Mouse (Mus musculus) neural tube, embryonic 12.5 days (tissue): Measurements from ENCODE around the gene Stx5a. TPM values are rescaled to one million over a fixed set of nuclear protein-coding genes. Genes with fewer than 3 reads are reported as not detected.
A peak's percentile ranks its signal among the peaks of the same experiment; 100 is the strongest.

ENCODE experiments used
- ATAC-seq: fragments of 200-750 bp; cut with Nextera tagmentation; 2 replicates; pipeline ENCODE4 v1.8.0; 2017; ENCODE audit warnings: low read depth, mild to moderate bottlenecking, moderate TSS enrichment, moderate library complexity; ENCODE audit not compliant: low FRiP score
- H3K27ac ChIP-seq: fragments of 300-500 bp; sonication (generic); 2 replicates; pipeline ENCODE4 v1.5.1; 2016
- H3K27me3 ChIP-seq: fragments of 300-500 bp; sonication (generic); replicated peaks from 2 replicates; pipeline ENCODE4 v1.6.1; 2016; ENCODE audit warnings: mild to moderate bottlenecking
- H3K36me3 ChIP-seq: fragments of 300-500 bp; sonication (generic); 2 replicates; pipeline ENCODE4 v1.6.1; 2016; ENCODE audit warnings: mild to moderate bottlenecking
- H3K4me1 ChIP-seq: fragments of 300-500 bp; sonication (generic); 2 replicates; pipeline ENCODE4 v1.6.1; 2016
- H3K4me2 ChIP-seq: fragments of 300-500 bp; sonication (generic); replicated peaks from 2 replicates; pipeline ENCODE4 v1.6.1; 2016; ENCODE audit warnings: mild to moderate bottlenecking
- H3K4me3 ChIP-seq: fragments of 300-500 bp; sonication (generic); 2 replicates; pipeline ENCODE4 v1.5.1; 2016
- H3K9ac ChIP-seq: fragments of 300-500 bp; sonication (generic); 2 replicates; pipeline ENCODE4 v1.6.1; 2016; ENCODE audit warnings: mild to moderate bottlenecking
- H3K9me3 ChIP-seq: fragments of 300-500 bp; sonication (generic); 2 replicates; pipeline ENCODE4 v1.6.1; 2016; ENCODE audit warnings: mild to moderate bottlenecking
- WGBS: fragments of 180-500 bp; shearing (Covaris S2); methylation state at CpG from one replicate; pipeline ENCODE4 v1.1.7; 2016; 5-methylcytosine and 5-hydroxymethylcytosine counted together
- microRNA-seq: library from miRNA; unstranded; fragments of <30 nt; microRNA quantifications from one replicate; pipeline ENCODE4, GENCODE M21; 2017
- polyA plus RNA-seq: library from polyadenylated mRNA; unstranded; fragments of >200 nt; fragmentation: Nextera tagmentation; extraction: Ambion mirVana; gene quantifications from 2 replicates; pipeline ENCODE4 v1.2.1, GENCODE M21; 2016

Stx5a gene
- polyA plus RNA-seq, 1 experiment from 2014 or later: 129 TPM

GRCm38 (mm10) chr19:8790171-8790570 is 49.0 kb downstream of the Stx5a start:
- Histone ChIP-seq H3K36me3 (peaks cover 34% of the 10 kb centered on the region), H3K4me1 (peaks cover 16% of the 10 kb centered on the region; the same call in 1 of the 2 replicates), H3K27me3 (no peaks in the 10 kb centered on the region), H3K27ac (no peak overlapping the region), H3K4me2 (no peak overlapping the region), H3K9me3 (no peaks in the 10 kb centered on the region), H3K9ac (no peak overlapping the region), H3K4me3 (no peak overlapping the region)
- 88% methylated on average over 7 of the region's 7 CpGs for WGBS
- ATAC-seq: no peak

DNA sequence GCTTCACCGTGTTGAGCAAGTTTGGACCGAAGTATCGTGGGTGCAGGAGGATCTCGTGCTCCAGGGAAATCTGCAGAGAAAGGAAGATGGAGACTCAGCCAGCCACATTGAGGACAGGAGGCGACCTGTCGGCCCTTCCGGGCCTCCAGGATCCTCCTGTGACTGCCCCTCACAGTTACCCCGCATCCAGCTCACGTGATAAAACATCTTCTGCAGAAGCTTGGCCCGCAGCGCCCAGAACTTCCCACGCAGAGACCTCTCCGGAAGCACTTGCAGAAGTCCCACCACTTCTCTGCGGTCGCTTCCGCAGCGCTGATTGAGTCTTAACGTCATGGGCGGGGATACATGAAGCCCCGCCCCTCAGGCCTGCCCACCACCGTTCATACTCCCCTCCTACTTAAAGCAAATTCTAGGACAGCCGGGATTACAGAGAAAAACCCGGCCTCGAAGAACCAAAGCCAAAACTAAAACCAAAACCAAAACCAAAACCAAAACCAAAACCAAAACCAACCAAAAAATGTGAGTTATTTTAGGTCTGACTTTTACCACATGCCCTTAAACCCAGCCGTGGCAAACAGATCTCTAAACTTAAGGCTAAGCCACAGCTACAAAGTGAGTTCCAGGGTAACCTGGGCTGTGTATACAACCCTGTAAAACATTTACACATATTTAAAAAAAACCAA is 57.2 kb downstream of the Stx5a start, which contains the start of gene Polr2g:
TSS of gene Polr2g (minus strand) at position 314 of the 683 bp plus-strand sequence.
- WGBS: 2% methylated on average over 25 of the region's 25 CpGs
- no peak within 1 kb of the TSS for H3K27ac ChIP-seq

GRCm38 (mm10) chr19:8798947-8799315 is 57.7 kb downstream of the Stx5a start:
- H3K4me3 ChIP-seq: no peak overlapping the region
- H3K27me3 ChIP-seq: no peaks in the 10 kb centered on the region
- H3K27ac ChIP-seq: no peak overlapping the region
- peaks cover 21% of the 10 kb centered on the region for H3K36me3 ChIP-seq
- H3K9me3 ChIP-seq: no peaks in the 10 kb centered on the region
- H3K4me1 ChIP-seq: peaks cover 24% of the 10 kb centered on the region
- no peak overlapping the region for H3K9ac ChIP-seq
- ATAC-seq: no peak
- H3K4me2 ChIP-seq: peak overlapping the region; percentile 82

More for the DNA sequence above, 57.2 kb downstream of the Stx5a start, which contains the start of gene Polr2g:
- ATAC-seq: peak; percentile 62
- Histone ChIP-seq H3K4me2 (peak within 1 kb of the TSS; percentile 82), H3K27me3 (no peaks in the 10 kb centered on the region), H3K36me3 (peaks cover 24% of the 10 kb centered on the region), H3K9me3 (no peaks in the 10 kb centered on the region), H3K4me1 (peaks cover 22% of the 10 kb centered on the region), H3K4me3 (peak within 1 kb of the TSS; percentile 72), H3K9ac (peak within 1 kb of the TSS; percentile 70)

- under 1% methylated on average over 30 of the region's 30 CpGs for WGBS
- no peaks in the 10 kb centered on the region for H3K9me3 ChIP-seq
- H3K9ac ChIP-seq: peak within 1 kb of the TSS; percentile 51
Observed at GRCm38 (mm10) chr19:8802130-8802821, 61.1 kb downstream of the Stx5a start, which contains the start of gene Zbtb3. Zbtb3 (plus strand) TSS chr19:8802555.

GRCm38 (mm10) chr19:8803204-8803780 is 62.1 kb downstream of the Stx5a start:
- no peak for ATAC-seq
- WGBS: 92% methylated on average over 9 of the region's 9 CpGs
- H3K36me3 ChIP-seq: peaks cover 35% of the 10 kb centered on the region
- H3K4me1 ChIP-seq: peaks cover 15% of the 10 kb centered on the region
- no peaks in the 10 kb centered on the region for H3K9me3 ChIP-seq
- no peak overlapping the region for H3K9ac ChIP-seq
- H3K4me3 ChIP-seq: no peak overlapping the region
- H3K27ac ChIP-seq: no peak overlapping the region
- no peaks in the 10 kb centered on the region for H3K27me3 ChIP-seq
- peak overlapping the region; percentile 73 for H3K4me2 ChIP-seq

More at GRCm38 (mm10) chr19:8802130-8802821, 61.1 kb downstream of the Stx5a start, which contains the start of gene Zbtb3:
- peak; percentile 97 for ATAC-seq
- Histone ChIP-seq H3K4me2 (peak within 1 kb of the TSS; percentile 73), H3K36me3 (peaks cover 26% of the 10 kb centered on the region), H3K27ac (peak within 1 kb of the TSS; percentile 57; the same call in 1 of the 2 replicates), H3K4me1 (peaks cover 22% of the 10 kb centered on the region), H3K4me3 (peak within 1 kb of the TSS; percentile 54), H3K27me3 (no peaks in the 10 kb centered on the region)

DNA sequence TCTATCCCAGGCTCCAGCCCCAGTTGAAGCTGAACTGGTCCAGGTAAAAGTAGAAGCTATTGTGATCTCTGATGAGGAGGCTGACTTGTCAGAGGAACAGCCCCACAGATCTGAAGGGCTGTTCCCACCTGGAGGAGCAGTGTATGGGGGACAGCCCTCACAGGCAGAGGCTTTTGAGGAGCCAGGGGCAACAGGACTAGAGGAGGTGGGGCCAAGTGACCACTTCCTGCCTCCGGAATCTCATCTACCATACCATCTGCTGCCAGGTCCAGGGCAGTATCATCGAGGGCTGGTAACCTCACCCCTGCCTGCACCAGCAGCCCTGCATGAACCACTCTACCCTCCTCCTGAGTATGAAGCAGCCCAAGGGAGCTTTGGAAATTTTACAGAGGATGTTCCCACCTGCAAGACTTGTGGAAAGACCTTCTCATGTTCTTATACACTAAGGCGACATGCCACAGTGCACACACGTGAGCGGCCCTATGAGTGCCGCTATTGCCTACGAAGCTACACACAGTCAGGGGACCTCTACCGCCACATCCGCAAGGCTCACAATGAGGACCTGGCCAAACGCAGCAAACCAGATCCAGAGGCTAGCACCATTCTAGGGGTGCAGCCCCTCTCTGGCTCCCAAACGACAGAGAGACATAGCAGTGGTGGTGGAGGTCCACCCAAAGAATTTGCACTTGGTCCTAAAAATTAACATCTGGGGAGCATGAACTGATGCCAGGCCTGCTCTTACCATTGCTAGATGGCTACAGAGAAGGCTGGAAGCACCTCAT is 62.9 kb downstream of the Stx5a start:
- no peaks in the 10 kb centered on the region for H3K9me3 ChIP-seq
- peaks cover 39% of the 10 kb centered on the region for H3K36me3 ChIP-seq
- no peaks in the 10 kb centered on the region for H3K27me3 ChIP-seq
- peaks cover 15% of the 10 kb centered on the region for H3K4me1 ChIP-seq
- no peak overlapping the region for H3K4me3 ChIP-seq
- 0 out of 2 replicates have a peak overlapping the region, but pooled peaks have one; percentile 73 for H3K4me2 ChIP-seq
- no peak overlapping the region for H3K27ac ChIP-seq
- WGBS: 94% methylated on average over 11 of the region's 11 CpGs
- no peak for ATAC-seq
- no peak overlapping the region for H3K9ac ChIP-seq

Small RNAs within 50 kb of the gene (microRNA-seq; reads per million reads assigned to microRNA genes)
- gene Mir6992: not detected

Other genes with a start within 250 kb of the Stx5a start
- 0.62 and 0.83 TPM in 2 replicates for gene Slc22a8, start 150.2 kb upstream of the Stx5a start, polyA plus RNA-seq
- 2.0 and 2.5 TPM in 2 replicates for gene Slc22a6, start 123.4 kb upstream of the Stx5a start, polyA plus RNA-seq
- 0.17 and 0.20 TPM in 2 replicates for gene Chrm1, start 77.6 kb upstream of the Stx5a start, polyA plus RNA-seq
- gene Slc3a2, start 18.0 kb upstream of the Stx5a start, polyA plus RNA-seq: 144 and 147 TPM in 2 replicates
- 83.5 and 85.1 TPM in 2 replicates for gene Wdr74, start 5.6 kb upstream of the Stx5a start, polyA plus RNA-seq
- 2.3 and 3.6 TPM in 2 replicates for gene 1700092M07Rik, start 695 bp upstream of the Stx5a start, polyA plus RNA-seq
- gene Nxf1, start 15.7 kb downstream of the Stx5a start, polyA plus RNA-seq: 186 and 216 TPM in 2 replicates
- 199 and 210 TPM in 2 replicates for gene Tmem223, start 29.6 kb downstream of the Stx5a start, polyA plus RNA-seq
- gene Tmem179b, start 33.1 kb downstream of the Stx5a start, polyA plus RNA-seq: 37.2 and 39.0 TPM in 2 replicates
- gene Taf6l, start 45.0 kb downstream of the Stx5a start, polyA plus RNA-seq: 29.9 and 34.4 TPM in 2 replicates
- gene Polr2g, start 57.2 kb downstream of the Stx5a start, polyA plus RNA-seq: 152 and 158 TPM in 2 replicates
- 7.2 and 7.5 TPM in 2 replicates for gene Zbtb3, start 61.1 kb downstream of the Stx5a start, polyA plus RNA-seq
- 55.2 and 57.7 TPM in 2 replicates for gene Ttc9c, start 77.9 kb downstream of the Stx5a start, polyA plus RNA-seq
- gene Hnrnpul2, start 78.6 kb downstream of the Stx5a start, polyA plus RNA-seq: 5.7 and 7.5 TPM in 2 replicates
- gene AC129217.1, start 88.4 kb downstream of the Stx5a start, polyA plus RNA-seq: 0.45 TPM in 1 of 2 replicates, not detected in the other
- gene Bscl2, start 96.1 kb downstream of the Stx5a start, polyA plus RNA-seq: 66.1 and 68.5 TPM in 2 replicates
- gene Gng3, start 97.8 kb downstream of the Stx5a start, polyA plus RNA-seq: 203 and 211 TPM in 2 replicates
- gene Lrrn4cl, start 109.4 kb downstream of the Stx5a start, polyA plus RNA-seq: 0.47 and 0.56 TPM in 2 replicates
- gene Ubxn1, start 130.1 kb downstream of the Stx5a start, polyA plus RNA-seq: 186 and 193 TPM in 2 replicates
- gene Uqcc3, start 139.5 kb downstream of the Stx5a start, polyA plus RNA-seq: 62.2 and 66.0 TPM in 2 replicates
- gene Lbhd1, start 142.3 kb downstream of the Stx5a start, polyA plus RNA-seq: 63.3 and 89.5 TPM in 2 replicates
- gene Gm49403, start 142.5 kb downstream of the Stx5a start, polyA plus RNA-seq: not detected in 2 replicates
- 82.0 and 98.5 TPM in 2 replicates for gene 1810009A15Rik, start 147.4 kb downstream of the Stx5a start, polyA plus RNA-seq
- not detected in 2 replicates for gene Gm49416, start 147.5 kb downstream of the Stx5a start, polyA plus RNA-seq
- 43.6 and 47.3 TPM in 2 replicates for gene Ints5, start 151.6 kb downstream of the Stx5a start, polyA plus RNA-seq
- 116 and 119 TPM in 2 replicates for gene Ganab, start 156.7 kb downstream of the Stx5a start, polyA plus RNA-seq
- gene B3gat3, start 179.0 kb downstream of the Stx5a start, polyA plus RNA-seq: 84.2 and 91.5 TPM in 2 replicates
- 2.1 and 2.3 TPM in 2 replicates for gene Rom1, start 187.9 kb downstream of the Stx5a start, polyA plus RNA-seq
- gene Eml3, start 188.1 kb downstream of the Stx5a start, polyA plus RNA-seq: 14.1 and 14.3 TPM in 2 replicates
- gene Mta2, start 200.5 kb downstream of the Stx5a start, polyA plus RNA-seq: 175 and 177 TPM in 2 replicates
- gene Tut1, start 212.4 kb downstream of the Stx5a start, polyA plus RNA-seq: 32.5 and 34.6 TPM in 2 replicates
- 360 and 361 TPM in 2 replicates for gene Eef1g, start 225.6 kb downstream of the Stx5a start, polyA plus RNA-seq
- gene Ahnak, start 247.9 kb downstream of the Stx5a start, polyA plus RNA-seq: 5.0 and 6.3 TPM in 2 replicates